Mouse (Mus musculus): ENCODE results near the gene Tmem94. TPM values are rescaled to one million over a fixed set of nuclear protein-coding genes. Genes with fewer than 3 reads are reported as not detected.
A peak's percentile ranks its signal among the peaks of the same experiment; 100 is the strongest.

Gene Tmem94
- total RNA-seq, 2 experiments from 2014 or later: 85.1 to 88.2 TPM

DNA sequence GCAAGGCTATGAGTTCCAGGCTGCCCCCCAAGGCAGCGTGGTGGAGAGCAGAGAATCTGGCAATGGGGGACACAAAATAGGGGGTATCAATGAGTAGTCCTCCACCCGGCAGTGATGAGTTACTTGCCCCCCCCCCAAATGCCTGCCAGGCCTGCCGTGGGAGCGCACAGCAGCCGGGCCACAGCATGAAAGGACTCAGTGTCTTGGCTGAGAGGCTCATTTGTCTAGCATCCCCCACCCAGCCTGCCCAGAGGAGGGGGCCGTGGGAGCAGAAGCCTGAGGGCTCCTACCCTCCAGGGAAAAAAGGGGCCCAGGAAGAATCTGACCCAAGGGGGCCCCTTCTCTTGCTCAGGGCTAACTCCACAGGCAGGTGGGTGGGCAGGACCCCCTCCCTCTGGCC lies 42.1 kb downstream of the Tmem94 start:
- no peak for DNase-seq (ENCODE audit: low spot score)

DNA sequence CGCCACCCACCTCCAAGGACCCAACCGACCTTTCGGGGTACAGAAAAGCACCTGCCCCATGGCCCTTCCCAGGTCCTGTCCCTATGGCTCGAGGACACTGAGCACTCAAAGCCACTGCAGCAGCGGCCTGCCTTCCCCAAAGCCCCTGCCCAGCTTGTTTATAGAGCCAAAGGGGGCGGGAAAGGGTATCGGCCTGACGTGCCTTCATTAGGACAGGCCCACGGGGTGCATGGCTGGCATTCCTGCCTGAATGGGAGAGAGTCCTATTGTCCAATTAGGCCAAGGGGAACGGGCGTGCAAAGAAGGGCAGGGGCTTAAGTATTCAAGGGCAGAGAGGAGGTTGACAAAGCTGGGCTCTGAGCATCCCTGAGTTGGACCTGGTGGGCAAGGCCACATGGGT lies 42.7 kb downstream of the Tmem94 start:
- DNase-seq (ENCODE audit: low spot score): no peak

DNA sequence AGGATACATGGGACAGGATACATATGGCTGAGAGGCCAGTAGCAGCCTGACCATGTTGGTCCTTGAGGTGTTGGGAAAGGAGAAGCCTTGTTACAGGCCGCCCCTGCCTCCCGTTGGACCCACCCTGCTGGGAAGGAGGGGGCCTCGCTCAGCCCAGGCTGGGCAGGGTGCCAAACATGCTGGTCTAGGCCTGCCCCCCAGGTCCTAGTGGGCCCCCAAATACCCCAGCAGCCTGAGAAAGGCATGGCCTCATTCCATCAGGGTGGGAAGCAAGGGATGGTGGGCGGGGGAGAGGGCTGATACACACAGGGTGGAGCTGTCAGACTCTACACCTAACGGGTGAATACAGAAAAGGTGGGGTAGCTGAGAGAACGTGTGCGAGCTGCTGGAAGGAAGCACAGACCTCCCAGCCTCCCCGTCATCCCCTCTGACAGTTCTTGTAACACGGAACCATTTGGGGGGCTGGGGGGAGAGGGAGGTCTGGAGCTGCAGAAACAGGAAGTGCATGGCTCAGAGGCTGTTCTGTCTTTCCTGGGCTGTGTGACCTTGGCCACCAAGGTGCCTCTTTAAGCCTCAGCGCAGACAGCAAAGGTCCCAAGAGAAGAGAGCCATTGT lies 43.6 kb downstream of the Tmem94 start:
- no peak for DNase-seq (ENCODE audit: low spot score)

DNA sequence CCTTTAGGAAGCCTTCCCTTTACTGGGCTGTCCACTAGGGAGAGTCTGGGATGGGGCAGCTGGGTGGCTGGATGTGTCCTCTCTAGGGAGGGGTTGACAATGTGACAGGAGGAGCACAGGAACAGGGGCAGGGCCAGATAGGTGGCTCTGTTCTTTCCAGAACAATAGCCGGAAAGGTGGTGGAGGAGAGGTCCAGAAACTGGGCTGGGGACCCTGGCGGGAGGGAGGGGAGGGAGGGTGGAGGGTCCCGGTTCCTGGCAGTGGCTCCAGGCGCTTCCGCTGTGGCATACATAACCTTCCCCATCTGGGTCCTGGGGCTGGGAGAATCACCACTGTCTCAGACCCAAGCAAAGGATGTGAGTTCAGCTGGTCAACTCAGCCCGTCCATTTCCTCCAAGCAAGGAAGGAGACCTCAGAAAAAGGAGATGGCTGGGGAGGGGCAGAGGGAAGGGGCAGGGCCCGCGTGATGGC lies 44.1 kb downstream of the Tmem94 start:
- DNase-seq (ENCODE audit: low spot score): peak; percentile 27

DNA sequence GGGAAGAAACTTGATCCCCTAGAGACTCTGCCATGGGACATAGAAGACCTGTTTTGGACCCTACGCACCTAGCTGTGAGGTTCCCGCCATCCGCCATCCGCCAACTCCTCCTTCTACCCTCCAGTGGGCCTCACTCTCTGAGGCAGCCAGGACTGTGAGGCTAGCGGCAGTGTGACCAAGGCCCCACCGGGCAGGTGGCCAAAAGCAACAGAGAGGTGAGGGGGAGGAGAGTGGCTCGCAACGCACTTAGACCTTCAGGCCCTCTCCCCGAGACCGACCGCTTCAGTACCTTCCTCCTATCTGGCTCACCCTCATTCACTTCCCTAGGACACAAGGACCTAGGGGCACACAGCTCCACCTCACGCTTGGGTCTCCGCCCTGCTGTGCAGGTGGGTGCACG lies 45.1 kb downstream of the Tmem94 start:
- no peak for DNase-seq (ENCODE audit: low spot score)

DNA sequence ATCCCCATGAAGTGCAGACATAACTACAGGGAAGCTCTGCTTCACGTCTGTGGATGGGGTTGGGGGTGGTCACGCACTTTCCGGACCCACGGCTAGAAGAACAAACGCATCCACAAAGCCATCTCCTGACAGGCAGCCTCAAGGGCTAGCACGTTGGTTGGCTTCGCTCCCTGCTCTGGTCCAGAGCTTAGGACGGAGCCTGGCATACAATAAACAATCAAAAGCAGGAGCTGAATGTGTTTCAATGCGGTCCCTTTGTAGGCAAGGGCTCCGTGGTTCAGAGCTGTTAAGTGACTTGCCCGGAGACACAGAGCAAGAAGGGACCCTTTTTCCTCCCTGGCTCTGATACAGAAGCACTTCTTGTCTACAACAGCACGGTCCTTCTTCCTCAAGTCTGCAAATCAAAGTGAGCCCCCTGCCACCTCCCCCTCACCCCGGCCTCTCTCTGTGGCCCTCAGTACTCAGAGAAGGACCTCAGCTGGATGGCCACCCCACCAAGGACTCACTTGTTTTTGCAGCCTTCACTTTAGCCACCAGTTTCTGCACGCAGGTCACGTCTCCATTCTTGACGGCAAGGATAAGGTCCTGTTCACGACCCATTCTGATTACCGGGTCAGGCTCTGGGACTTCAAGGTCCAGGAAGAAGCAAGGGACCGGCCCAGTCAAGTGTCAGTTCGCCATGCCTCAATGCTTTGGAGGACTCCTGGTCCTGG lies 46.3 kb downstream of the Tmem94 start:
- DNase-seq (ENCODE audit: low spot score): no peak

DNA sequence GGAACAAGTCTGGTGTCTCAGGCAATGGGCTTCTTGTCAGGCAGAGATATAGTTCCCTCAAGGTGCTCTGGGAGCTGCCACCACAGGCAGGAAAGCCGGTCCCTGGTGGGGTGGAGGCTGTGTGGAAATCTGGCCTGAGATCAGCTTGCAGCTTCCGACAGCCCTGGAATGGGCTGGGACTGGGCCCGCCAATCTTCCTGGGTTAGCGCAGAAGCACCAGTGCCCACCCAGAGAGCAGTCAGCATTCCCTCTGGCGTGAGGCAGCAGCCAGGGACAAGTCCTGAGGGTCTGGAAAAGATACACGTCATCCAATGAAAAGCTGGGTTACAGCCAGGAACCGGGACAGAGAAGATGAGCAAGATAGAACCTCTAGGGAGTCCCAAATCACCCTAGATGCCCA lies 46.9 kb downstream of the Tmem94 start:
- DNase-seq (ENCODE audit: low spot score): no peak

DNA sequence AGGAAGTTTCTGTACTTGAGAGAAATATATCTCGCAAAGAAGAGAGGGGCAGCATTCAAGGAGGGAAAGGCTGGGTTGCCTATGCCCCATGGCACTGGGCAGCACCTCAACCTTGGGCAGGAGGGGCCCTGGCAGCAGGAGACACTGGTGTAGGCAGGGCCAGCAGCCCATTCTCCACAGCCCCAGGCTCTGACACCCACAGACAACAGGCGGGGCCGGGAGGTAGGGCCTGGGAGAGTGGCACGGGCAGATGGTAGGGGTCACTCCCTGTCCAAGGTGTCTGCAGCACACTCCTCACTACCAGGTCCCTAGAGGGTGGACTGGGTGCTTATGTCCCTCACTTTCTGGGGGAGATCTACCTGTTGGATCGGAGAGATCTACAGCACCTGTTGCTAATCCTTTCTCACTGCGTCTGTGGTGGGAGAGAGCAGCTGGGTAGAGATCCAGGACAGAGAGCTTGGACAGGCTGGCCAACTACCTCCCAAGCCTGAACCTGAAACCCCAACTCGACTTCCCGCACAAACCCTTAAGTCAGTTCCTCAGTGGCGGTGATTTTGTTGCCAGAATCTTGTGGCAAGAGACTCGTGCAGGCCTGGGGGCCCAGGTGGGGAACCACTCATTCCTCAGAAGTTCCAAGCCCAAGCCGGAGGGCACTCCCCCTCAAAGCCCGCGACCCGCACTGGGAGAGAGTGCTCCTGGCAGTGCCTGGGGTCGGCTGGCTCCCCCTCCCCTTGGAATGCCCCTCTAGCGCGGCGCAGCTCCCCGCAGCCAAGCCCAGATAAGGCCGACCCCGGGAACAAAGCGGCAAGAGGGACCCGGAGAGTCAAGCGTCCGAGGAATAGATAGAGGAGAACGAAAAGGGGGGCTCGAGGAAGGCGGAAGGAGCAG lies 47.5 kb downstream of the Tmem94 start:
- no peak for DNase-seq (ENCODE audit: low spot score)

DNA sequence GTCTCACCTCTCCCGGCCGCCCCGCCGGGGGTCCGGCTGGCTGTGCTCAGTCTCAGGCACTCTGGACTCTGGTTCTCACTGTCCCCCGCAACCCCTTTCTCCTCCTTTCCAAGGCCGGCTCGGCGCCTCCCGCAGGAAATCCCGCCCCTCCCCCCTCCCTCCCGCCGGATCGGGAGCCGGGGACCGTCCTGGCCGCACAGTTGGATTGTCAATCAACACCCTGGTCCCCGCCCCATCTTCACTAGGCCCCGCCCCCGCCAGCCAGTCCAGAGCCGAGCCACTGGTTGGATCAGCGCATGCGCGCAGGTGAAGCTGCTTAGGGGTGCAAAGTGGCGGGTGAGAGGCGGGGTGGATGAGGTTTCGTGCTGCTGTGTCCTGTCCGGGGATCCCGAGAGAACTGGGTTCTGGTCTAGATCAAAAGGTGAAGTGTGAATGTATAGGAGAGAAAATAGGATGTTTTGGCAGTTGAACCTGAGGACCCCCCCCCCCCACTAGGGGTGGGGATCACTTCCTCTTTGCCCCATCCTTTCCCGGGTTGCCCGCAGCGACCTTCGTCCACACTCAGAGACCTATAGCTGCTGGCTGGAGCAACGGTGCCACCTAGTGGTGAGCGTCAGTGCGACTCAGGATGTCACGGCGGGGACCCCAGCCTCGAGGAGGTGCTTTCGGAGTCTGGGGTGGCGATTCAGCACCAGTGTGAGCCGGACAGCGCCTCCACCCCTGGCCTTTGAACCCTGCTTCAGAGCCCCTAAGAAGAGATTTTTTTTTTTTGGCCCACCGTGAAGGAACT lies 48.5 kb downstream of the Tmem94 start, which contains the start of gene Caskin2:
TSS of gene Caskin2 (minus strand) at position 133 of the 790 bp plus-strand sequence.
- peak; percentile 95 for DNase-seq (ENCODE audit: low spot score)

DNA sequence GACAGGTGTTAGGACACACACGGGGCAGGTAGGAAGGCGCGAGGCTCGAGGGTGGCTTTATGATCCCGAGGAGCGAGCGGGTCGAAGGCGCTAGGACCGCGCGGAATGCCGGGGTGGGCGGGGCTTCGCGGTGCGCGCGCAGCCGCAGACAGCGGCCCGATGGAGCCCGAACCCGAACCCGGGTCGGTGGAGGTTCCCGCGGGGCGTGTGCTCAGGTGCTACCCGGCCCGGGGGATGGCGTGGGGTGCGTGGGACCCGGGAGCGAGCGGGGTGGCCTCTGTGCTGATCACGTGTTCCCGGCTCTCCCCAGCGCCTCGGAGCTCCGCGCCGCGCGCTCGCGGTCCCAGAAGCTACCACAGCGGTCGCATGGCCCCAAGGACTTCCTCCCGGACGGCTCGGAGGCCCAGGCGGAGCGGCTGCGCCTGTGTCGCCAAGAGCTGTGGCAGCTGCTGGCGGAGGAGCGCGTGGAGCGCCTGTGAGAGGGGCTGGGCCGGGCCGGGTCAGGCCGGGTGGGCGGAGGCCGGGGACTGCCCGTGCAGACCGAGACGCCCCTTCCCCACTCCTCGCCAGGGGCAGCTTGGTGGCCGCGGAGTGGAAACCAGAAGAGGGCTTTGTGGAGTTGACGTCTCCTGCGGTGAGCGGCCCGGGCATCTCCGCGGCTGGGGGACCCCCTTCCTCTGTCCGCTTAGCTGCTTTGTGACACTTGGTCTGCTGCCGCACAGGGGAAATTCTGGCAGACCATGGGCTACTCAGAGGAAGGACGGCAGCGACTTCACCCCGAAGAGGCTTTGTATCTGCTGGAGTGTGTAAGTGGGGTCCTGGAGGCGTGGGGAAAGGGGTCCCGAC lies 49.6 kb downstream of the Tmem94 start, which contains the start of gene Tsen54:
TSS of gene Tsen54 (plus strand) at position 120 of the 846 bp plus-strand sequence.
- peak; percentile 83 for DNase-seq (ENCODE audit: low spot score)

DNA sequence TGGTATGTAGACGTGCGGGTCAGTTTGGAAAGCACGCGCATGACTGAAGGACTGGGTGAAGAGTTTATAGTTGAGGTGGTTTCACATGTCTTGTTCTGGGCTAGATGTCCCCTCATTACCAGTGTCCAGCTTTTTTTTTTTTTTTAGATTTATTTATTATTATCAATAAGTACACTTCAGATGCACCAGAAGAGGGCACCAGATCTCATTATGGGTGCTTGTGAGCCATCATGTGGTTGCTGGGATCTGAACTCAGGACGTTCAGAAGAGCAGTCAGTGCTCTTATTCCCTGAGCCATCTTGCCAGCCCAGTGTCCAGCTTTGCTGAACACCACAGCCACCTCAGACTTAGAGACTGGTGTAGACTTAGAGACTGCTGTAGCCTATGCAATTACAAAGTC lies 52.1 kb downstream of the Tmem94 start:
- DNase-seq (ENCODE audit: low spot score): no peak

DNA sequence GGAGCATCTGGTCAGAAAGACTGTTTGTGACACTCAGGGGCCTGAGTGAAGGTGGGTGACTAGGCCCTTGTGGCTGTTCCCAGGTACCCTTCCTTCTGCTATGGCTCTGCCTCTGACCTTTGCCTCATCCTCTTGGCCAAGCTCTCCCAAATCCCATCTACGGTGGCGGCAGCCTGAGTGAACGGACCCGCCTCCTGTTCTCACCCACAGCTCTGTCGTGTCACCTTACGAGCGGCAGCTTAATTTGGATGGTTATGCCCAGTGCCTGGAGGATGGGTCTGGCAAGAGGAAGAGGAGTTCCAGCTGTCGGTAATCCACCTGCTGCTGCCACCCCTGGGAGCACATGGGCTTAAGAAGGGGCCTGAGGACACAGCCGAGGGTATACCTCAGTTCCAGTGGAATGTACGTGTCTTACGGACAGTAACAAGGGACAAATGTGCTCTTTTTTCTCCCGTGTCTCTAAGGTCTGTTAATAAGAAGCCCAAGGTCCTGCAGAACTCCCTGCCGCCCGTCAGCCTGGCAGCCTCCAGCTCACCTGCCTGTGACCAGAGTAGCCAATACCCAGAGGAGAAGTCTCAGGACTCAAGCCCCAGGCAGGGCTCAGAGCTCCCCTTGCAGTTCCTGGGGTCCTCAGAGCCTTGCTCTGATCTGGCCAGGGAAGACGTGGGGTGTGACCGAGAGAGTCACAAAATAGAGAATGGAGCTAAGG lies 54.8 kb downstream of the Tmem94 start:
- DNase-seq (ENCODE audit: low spot score): peak; percentile 44

DNA sequence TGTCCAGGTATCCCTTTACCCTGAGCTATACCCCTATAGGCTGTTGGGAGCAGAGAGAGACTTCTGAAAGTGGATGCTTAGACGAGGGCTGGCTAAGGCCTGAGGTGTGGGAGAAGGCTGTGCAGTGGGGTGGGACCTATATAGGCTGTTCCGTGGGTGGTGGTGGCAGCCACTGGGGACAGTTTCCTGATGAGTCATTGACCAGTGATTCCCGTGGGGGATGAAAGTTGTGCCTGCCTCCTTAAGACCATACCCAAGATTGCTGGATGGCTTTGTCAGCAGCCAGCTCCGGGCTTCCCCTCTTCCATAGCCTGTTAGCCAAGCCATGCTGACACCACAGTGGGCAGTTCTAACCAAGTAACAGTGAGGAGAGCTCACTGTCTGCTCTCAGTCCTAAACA lies 55.8 kb downstream of the Tmem94 start:
- no peak for DNase-seq (ENCODE audit: low spot score)

DNA sequence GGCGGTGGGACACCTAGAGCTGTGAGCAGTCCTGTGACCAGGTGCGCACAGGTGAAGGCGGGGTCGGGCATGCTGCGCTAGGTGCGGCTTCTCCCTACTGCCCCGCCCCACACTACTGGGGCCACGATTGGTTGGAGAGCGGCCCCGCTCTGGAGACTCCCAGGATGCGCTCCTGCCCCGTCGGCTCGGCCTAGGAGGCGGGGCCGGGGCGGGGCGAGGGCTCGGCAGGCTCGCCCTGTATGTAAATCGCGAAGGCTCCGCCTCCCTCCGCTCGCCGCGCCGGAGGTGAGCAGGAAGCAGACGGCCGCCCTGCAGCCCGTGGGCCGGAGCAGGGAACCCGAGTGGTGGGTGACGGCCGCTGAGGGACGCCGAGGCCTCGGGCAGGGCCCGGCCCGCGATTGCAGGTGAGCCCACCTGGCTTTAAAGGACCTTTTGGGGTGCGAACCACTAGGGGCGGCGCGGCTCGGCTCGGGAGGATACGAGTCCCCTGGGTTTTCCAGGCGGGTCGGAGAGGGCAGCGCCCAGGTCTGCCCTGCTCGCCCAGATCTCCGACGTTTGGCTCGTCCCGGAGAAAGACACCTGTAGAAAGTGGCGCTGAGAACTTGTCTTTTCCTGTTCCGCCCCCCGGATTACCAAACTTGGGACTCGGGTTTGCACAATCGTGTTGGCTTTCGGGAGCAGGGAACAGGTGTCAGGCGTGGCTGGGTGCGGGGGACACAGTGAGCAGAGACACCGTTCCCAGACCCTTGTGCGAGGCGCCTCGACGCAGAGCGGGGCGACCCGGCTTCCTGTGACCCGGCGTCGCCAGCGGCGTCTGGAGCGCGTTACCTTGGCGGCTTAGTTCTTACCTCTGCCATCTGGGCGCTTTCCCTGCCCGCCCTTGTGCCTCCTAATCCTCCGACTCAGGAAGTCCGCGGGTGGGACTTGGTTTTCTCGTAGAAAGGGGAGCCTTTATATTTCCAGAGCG lies 58.8 kb downstream of the Tmem94 start, which contains the start of gene Llgl2:
TSS of gene Llgl2 (plus strand) at position 276 of the 967 bp plus-strand sequence.
- DNase-seq (ENCODE audit: low spot score): peak; percentile 80

DNA sequence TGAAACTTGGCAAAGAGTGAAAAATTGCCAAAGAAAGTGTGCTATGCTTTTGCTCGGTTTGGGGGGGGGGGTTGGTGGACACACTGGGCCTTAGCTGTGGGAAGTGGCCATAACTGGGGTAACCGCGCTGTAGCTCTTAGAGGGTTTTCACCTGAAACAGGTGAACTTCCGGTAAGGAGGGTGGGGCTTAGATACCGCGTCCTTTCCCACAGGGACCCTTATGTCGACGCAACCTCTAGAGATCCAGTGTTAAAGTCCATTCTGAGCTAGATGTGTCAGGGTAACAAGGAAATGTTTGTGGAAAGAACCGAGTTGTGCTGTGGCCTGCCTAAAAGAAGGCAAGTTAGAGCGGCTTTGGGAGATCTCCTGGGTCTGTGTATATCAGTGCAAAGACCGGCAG lies 59.6 kb downstream of the Tmem94 start:
- DNase-seq (ENCODE audit: low spot score): no peak

DNA sequence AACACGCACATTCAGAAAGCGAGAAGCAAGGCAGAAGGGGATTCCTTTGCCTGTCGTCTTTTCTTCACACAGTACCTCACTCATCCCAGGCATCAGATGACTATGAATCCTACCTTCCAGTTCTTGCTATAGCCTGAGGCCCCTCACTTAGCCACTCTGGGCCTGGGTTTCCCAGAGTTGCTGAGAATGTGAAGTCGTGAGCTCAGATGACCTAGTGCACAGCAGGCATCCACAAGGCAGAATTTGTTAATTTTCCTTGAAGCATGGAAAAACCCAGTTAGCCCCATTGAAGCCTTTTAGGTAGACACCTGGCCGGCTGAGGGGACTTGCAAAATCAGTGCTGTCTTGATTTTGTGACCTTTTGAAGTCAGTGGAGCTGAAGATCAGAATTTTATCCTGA lies 61.3 kb downstream of the Tmem94 start:
- no peak for DNase-seq (ENCODE audit: low spot score)

DNA sequence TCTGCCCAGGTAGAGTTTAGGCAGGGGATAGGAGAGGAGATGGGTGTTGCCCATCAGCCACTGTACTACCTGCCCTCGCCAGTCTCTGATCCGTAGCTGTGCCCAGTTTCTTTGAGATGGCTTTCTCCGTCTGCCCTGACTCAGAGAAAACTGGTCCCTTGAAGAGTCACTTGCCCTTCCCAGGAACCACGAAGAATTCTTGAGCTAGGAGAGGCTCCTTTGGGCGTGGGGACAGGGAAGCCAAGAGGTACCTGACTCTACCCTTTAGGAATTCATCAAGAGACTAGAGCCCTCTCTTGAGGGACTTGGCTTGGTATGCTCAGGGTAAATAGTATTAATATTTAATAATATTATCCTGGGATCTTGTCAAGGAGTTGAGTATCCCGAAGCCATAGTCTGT lies 62.4 kb downstream of the Tmem94 start:
- DNase-seq (ENCODE audit: low spot score): no peak

DNA sequence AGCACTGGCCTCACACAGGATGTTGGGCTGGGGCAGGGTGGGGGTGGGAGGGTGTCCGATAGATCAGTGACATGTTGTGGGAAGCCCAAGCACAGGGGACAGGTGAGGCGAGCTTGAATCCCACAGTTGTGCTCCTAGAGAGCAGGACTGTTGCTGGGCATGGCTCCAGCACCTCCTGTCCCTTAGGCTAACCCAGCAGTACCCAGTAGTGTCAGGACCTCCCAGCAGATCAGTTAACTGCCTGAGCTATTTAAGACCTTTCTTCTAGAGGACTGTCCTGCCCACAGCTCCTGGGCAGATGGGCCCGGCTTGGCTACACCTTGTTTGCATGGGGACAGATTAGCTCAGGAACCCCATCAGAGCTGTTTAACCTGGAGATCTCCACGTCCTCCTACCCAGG lies 63.8 kb downstream of the Tmem94 start:
- peak; percentile 53 for DNase-seq (ENCODE audit: low spot score)
